Mouse (Mus musculus) retina, adult 2 months (tissue): ENCODE measurements around the gene Cap1.

Source experiments
- DNase-seq: peaks from one replicate; pipeline ENCODE4 v3.0.0-alpha.2; 2012; ENCODE audit warnings: low read depth, low spot score

Gene Cap1

DNA sequence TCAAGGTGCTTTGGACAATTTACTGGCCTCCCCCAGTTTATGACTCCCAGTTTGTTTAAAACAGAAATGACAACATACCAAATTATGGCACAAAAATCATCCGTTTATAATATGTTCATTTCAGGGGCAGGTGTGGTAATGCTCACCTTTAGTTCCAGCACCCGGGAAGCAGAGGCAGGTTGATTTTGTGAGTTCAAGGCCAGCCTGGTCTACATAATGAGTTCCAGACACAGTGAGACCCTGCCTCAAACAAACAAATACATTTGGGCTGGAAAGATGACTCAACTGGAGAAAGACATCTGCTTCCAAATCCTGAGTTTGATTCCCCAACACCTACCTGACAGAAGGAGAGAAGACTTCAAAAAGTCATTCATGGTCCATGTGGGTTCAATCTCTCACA, 1.5 kb upstream of the Cap1 start:
- DNase-seq, result no peak

DNA sequence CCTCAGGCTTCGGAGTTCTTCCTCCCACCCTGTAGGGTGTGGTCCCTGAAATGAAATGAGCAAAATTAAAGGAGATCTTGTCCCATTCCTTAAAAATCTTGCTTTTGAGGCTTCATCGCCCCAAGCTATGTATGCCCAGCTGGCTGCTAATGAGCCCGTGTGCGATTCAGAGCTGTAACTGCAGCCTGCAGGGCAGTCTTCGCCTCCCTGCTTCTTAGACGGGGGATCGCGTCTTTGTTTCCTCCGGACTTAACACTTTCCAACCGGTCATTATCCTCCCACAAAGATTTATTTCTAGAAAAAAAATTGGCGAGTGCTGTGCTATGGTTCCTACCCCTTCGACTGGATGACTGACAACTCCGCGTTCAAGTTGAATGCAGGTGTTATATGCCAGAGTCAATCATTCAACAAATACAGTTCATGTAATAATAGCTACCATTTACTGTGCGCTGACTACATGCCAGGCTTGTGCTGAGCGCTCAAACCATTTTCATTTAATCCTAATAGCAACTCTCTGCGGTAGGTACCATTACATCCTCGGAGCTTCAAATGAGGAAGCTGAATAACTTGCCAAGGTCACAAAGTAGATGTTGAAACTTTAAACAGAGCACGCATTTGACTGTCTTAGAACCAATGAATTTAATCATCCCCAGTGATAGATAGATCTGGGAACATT, 861 bp upstream of the Cap1 start:
- DNase-seq, result no peak

DNA sequence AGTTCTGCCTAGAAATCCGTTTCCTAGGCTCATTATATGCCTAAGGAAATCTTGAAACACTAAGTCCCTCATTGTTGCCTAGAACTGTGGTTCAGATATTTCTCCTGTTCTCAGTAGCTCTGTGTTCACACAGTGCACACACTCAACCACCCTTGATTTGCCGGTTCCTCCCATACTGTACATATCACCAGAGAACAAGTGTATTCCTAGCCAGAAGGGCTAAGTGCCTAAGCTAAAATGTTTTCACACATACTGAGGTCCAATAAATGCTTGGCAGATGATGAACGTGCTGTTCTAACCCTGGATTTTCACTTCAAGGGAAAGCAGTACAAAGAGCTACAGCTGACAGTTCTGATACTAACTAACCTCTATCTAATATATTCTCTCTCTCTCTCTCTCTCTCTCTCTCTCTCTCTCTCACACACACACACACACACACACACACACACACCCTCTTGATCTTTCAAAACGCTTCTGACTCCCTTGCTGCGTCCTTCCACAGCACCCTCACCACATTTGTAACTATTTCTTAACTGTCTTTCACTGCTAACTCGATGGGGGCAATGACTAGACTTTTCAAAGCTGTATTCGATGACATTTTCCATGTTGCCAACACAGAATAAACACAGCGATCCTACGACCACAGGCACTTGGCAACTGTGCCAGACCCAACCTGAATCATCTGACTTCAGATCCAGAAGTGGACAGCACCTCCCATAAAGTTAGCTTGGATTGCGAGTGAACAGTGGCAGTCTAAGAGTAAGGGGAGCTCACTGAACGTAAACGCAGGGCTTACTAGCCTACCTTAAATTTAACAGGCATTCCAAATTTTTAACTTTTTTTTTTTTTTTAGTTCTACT, 1.1 kb downstream of the Cap1 start:
- no peak for DNase-seq

GRCm38 (mm10) chr4:122884051-122884450, 1.8 kb downstream of the Cap1 start:
- no peak for DNase-seq

GRCm38 (mm10) chr4:122883294-122883693, 2.6 kb downstream of the Cap1 start:
- DNase-seq, result no peak

- DNase-seq, result no peak
Measured at GRCm38 (mm10) chr4:122882544-122882943, 3.3 kb downstream of the Cap1 start.

DNA sequence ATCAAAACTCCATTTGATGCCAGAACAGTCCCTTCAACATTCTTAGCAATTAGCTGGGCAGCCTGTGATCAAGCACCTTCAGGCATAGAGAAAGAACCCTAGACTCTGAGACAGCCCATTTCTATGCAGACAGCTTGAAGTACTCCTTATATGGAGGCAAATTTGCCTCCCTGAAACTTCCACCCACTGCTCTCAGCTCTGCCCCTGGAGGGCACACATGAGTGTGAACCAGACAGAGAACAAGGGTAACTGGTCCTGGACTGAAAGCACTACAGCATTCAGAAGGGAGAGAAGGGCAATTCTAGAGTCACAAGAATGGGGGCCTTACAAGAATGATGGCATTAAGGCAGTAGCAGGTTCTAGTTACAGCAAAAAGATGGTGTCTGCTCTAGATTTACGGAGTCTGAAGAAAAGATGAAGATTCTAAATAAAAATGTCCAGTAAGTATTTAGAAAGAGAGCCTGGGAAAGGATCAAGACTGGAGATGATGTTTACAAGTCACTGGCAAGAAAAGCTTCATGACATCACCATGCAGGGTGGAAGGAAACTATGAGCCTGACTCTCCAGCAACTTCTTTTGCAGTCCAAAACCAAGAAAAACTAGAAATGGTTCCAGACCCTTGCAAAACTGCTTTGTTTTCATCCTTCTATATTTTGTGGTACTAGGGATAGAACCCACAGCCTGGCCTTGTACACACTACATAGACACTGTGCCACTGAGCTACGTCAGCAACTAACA, 7.4 kb downstream of the Cap1 start:
- DNase-seq, result no peak

- no peak for DNase-seq
Measured at GRCm38 (mm10) chr4:122873512-122873911, 12.3 kb downstream of the Cap1 start.

DNA sequence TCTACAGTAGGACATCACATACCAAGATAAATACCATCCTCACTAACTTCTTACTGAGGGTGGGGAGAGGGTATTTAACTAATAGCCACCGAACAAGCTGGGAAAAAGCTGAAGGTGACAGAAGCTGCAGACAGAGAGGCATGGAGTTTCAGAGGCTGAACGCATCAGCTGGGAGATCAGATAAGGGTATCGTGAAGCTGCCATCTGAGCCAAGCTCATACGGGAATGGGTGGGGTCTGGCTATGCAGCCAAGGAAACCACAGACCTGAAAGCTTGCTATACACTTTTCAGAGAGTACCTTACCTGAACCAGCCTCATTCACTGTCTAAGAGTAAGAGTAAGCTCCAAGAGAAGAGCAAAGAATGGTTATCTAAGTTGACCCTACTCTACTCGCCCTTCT, 12.9 kb downstream of the Cap1 start:
- DNase-seq, result no peak

- no peak for DNase-seq
Measured at GRCm38 (mm10) chr4:122871989-122872388, 13.9 kb downstream of the Cap1 start.

DNA sequence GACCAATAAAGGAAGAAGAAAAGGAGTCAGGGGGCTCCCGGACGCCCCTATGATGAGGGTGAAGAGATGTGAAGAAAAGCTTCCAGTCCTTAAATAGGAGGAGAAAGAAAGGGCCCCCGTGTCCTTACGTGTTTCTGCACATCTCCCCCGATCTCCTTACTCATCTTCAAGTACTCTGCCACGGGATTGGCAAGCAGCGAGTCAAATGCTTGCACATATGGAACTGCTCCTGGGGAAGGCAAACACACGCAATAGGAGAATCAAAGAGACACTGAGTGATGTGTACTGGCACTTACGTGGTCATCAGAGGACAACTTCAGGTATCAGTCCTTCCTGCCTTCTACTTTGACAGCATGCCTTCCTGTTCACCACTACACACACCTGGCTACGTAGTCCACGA, 14.6 kb downstream of the Cap1 start:
- no peak for DNase-seq

DNA sequence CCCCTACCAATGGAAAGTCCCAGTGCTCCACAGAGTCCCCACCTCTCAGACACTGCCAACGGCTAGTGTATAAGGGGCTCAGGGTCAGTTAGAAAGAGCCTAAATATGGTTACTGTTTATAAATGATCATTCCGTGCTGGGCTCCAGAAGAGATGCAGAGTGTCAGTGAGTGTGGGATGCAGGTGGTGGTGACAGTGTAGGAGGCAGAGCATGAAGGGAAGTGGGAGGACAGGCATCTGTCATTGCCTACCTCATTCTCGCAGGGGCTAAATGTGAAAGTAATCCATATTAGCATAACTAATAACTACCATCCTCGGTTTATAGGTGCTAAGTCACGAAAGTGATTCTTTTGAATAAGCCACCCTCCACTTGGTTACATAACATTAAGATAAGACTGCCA, 15.1 kb downstream of the Cap1 start:
- no peak for DNase-seq

DNA sequence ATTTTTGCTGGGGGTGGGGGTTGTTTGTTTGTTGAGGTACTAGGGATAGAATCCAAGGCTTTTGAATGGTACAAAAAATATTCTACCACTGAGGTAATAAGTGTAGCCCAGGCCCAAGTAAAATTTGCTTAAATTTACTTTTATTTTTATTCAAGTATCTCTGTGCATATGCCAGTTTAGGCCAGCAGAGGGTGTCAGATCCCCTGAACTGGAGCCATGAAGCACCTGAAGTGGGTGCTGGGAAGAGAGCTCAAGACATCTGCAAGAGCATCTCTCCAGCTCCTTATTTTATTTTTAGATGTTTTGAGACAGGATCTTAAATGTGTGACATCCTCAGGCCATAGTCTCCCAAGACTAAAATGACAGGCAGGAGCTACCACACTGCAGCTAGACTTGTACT, 15.8 kb downstream of the Cap1 start:
- no peak for DNase-seq

DNA sequence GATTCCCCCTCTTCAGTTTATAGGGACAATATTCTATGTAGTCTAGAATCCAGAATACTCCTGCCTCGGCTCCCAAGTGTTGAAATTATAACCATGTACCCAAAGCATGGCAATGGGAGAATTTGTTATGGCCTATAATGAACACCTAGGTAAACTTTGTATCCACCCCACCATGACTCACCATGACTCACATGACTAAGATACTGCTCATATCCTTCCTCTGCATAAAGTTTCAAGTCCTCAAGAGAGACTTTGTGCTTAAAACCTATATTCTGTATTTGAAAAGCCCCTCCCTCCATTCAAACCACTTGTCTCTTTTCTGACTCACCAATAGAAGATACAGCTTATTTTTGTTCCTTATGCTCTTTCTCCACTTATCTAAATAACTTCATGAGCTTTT, 17.8 kb downstream of the Cap1 start:
- DNase-seq, result no peak

GRCm38 (mm10) chr4:122861836-122862235, 24.0 kb downstream of the Cap1 start:
- no peak for DNase-seq

GRCm38 (mm10) chr4:122859096-122859674, 26.7 kb downstream of the Cap1 start:
- DNase-seq, result no peak

DNA sequence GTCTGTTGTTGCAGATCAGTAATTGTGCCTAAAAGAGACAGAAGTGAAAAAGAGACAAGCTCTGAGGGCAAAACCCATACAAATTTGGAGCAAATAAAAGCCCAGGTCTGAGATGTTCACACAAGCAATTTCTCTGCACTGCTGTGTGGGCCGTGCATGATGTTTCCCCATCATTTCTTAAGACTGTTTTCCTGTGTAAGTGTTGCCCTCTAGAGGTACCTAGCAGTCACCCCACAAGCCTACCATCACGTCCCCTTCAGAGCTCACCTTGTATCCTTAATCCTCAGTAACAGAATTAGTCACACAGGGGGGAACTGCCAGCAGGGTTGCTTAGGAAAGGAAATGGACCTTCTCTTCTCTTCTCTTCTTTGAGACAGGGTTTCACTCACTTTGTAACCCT, 27.9 kb downstream of the Cap1 start:
- DNase-seq, result no peak

DNA sequence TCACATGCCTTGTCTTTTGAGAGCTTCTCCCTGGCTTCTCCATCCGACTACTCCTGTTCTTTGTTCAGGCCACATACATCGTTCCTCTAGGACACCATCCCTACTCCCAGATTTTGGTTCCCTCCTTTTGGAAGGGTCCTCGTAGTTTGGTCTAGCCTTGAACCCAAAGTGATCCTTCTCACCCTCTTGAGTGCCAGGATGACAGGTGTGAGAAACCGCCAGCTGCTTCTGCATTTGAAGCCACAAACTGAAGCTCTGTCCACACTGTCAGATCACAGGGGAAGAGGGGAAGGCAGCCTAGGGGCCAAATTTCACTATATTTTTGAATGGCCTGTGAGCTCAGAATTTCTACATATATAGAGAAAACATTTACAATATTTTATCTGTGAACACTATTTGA, 31.1 kb downstream of the Cap1 start:
- DNase-seq, result no peak

GRCm38 (mm10) chr4:122853691-122854090, 32.2 kb downstream of the Cap1 start:
- no peak for DNase-seq

DNA sequence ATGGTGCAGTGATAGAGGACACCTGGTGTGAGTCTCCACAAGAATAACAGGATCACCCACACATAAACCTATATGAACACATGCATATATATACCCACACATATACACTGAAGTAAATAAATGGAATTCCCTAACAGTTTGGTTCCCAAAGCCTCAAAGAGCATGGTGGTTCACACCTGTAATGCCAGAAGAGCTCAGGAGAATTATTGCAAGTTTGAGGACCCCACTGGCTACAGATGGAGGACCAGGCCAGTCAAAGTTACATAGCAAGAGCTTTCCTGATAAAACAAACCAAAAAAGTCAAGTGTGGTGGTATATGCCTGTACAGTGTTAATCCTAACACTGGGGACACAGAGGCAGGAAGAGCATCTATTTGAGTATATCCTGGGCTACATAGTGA, 34.3 kb downstream of the Cap1 start:
- no peak for DNase-seq

GRCm38 (mm10) chr4:122848150-122848621, 37.7 kb downstream of the Cap1 start:
- no peak for DNase-seq

DNA sequence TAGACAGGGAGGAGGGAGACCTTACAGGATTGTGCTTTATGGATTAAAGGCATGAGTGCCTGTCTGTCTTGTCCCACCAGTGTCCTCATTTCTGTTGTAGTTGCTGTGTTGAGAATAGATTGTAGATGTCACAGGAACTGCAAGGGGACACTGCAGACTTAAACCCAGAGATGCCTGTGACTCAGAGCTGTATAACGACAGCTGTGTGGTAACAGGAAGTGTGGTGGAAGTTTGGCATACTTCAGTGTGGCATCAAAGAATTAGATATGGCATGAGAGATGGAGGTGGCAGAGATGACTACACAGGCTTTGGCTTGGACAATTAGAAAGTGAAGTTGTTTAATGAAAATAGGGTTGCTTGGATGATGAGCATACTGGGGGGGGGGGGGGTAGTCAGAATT, 47.4 kb downstream of the Cap1 start:
- DNase-seq, result no peak
